Mouse (Mus musculus): Measurements from ENCODE around the gene Jun.

DNA sequence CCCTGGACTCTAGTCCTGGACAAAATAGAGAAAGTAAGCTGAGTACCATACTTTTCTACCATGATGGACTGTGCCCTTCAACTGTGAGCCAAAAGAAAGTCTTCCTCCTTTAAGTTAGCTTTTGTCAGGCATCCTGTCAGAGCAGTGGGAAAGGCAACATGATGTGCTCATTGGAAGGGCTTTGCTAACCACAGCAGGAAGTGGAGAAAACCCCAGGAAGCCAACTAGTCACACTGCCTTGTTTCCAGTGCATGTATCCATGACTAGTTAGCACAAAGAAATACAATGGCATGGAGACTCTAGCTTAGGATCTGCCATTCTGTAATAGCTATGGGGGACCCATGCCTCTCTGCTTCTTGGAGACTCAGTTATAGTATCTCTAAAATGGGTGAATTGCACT lies 37.9 kb upstream of the Jun start:
- TF ChIP-seq GATA1 (IDR thresholded peaks at IDR 0.05; ENCODE audit: borderline replicate concordance, low read length) (no peak), FLI1 (IDR thresholded peaks at IDR 0.05; ENCODE audit: low read length) (no peak)

Measured in megakaryocyte, embryonic 14.5 days (primary cell).